Mouse (Mus musculus) cerebellum, postnatal 14 days (tissue): ENCODE data around the gene Stfa1.
"Not testable (repeated sequence)": the region's sequence is repeated elsewhere in the genome, so short reads cannot be mapped to it uniquely, and the experiment has no call there.

Experiments used
- DNase-seq, 2 experiments: peaks; one replicate each; pipeline ENCODE4 v3.0.0; 2021; ENCODE audit warnings: mixed read lengths in 2 of 2

Stfa1 gene

DNA sequence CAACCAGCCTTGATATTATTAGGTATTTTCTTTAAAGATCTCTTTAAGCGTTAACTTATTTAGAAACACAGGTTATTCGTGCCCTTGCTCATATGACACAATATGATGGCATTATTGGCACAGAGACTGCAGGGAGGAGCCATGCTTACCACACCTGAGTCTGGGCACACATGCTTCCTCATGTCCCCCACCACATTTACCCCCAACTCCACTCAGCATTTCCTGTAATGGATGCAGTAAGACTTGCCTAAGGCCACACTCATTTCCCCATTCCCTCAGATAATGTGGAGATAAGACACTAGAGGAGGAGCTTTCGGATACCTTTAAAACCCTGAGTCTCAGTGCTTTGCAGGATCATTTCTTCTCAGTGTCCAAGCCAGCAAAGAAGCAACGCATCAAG is at the start of gene Stfa1:
Gene Stfa1 (plus strand): TSS at position 156 of the 400 bp plus-strand sequence.
- not testable (repeated sequence) for DNase-seq

DNA sequence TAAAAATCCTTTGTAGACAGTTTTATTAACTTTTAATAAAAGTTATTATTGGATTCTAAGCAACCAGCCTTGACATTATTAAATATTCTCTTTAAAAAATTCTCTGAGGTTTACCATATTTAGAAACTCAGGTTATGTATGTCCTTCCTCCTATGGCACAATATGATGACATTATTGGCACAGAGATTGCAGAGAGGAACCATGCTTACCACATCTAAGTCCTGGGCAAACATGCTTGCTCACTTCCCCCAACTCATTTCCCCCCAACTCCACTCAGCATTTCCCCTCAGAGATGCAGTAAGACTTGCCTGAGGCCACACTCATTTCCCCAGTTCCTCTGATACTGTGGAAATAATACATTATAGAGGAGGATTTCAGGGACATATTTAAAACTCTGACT is 16.2 kb upstream of the Stfa1 start:
- not testable (repeated sequence) for DNase-seq

DNA sequence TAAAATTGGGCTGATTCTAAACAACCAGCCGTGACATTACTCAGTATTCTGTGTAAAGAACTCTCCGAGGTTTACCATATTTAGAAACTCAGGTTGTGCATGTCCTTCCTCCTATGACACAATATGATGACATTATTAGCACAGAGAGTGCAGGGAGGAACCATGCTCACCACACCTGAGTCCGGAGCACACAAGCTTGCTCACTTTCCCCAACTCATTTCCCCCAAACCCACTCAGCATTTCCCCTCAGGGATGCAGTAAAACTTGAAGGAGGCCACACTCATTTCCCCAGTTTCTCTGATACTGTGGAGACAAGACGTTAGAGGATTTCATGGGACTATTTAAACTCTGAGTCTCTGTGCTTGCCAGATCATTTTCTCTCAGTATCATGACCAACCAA is 12.4 kb downstream of the Stfa1 start:
- no peak for DNase-seq

DNA sequence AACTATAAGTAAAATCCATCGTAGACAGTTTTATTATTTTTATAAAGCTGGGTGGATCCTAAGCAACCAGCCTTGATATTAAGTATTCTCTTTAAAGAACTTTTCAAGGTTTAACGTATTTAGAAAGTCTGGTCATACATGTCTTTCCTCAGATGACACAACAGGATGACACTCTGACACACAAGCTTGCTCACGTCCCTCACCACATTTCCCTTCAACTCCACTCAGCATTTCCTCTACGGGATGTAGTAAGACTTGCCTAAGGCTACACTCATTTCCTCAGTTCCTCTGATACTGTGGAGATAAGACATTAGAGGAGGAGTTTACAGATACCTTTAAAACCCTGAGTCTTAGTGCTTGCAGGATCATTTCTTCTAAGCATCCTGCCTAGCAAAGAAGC is 30.9 kb downstream of the Stfa1 start:
- no peak for DNase-seq

DNA sequence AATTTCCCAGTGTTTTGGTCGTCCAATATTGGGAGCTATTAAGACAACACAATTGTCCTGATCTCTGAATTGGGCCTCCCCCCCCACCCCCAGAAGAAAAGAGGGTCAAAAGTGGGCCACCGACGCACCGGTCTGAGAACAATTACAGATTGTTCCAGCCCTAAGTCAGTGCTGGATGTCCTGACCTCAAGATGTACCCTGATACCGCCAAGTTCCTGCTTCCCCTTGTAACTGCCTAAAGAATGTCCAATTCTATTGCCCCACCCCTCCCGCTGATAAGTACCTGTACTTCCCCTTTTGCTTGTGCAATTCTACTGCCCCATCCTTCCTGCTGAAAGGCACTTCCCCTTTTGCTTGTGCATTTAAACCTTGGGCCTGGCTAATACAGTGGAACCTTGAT is 39.4 kb downstream of the Stfa1 start:
- not testable (repeated sequence) for DNase-seq

DNA sequence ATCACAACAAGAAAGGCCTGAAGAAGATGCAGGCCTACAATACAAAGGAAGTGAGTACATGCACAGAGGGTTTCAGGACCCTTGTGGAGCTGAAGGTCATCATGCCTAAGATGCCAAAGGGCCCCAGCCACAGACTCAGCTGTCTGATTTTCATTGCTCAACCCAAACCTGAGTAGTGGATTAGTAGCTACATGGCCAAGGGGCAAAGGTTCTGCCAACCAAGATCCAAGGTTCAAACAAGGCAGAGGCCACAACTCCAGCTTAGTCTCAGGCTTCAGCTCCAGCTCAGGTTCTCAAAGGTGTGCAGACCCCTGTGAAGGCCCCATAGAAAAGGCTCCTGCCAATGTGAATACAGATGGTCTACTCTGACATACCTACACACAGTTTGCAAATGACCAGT is 42.5 kb downstream of the Stfa1 start:
- DNase-seq = no peak

DNA sequence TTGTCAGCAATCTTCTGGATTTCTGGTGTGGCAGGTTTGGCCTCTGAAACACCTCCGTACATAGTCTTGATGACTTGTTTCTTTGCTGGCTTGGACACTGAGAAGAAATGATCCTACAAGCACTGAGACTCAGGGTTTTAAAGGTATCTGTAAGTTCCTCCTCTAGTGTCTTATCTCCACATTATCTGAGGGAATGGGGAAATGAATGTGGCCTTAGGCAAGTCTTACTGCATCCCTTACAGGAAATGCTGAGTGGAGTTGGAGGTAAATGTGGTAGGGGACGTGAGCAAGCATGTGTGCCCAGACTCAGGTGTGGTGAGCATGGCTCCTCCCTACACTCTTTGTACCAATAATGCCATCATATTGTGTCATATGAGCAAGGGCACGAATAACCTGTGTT is 57.5 kb downstream of the Stfa1 start, which contains the start of gene BC117090:
Gene BC117090 (minus strand): TSS at position 101 of the 400 bp plus-strand sequence.
- no peak for DNase-seq
